17 mouse cellular contexts compared by ENCODE assay signal in genomic region chrX:104488036-104488435, GRCm38 (mm10). TPM values are rescaled to one million over a fixed set of nuclear protein-coding genes. Genes with fewer than 3 reads are reported as not detected.
DNase-seq lines count a peak whose midpoint lies in the region; ATAC-seq and TF ChIP-seq lines count a peak whose summit lies in the region.
"Had no signal": no experiment of that assay in that cellular context is flagged by ENCODE, and none has a peak within 500 bp of the region (broad histone marks: within the 10 kb centered on the region; RNA-seq: fewer than 3 reads in every experiment).

No protein-coding gene starts in this region.

- H3K27ac ChIP-seq in intestine, embryonic 15.5 days: no peak overlapping the region
- H3K27ac ChIP-seq in stomach, postnatal 0 days (replicated peaks): no peak overlapping the region
- no peak overlapping the region for H3K27ac ChIP-seq in hindbrain, embryonic 13.5 days
- H3K27ac ChIP-seq: embryonic facial prominence, embryonic 15.5 days; forebrain, embryonic 15.5 days; limb, embryonic 10.5 days; liver, embryonic 13.5 days had no signal

- no peaks in the 10 kb centered on the region for H3K27me3 ChIP-seq in intestine, embryonic 15.5 days (replicated peaks)
- no peaks in the 10 kb centered on the region for H3K27me3 ChIP-seq in stomach, postnatal 0 days (ENCODE audit: control insufficient read depth, insufficient read depth, low read length)
- H3K27me3 ChIP-seq in hindbrain, embryonic 13.5 days: peaks cover 28% of the 10 kb centered on the region; the same call in 1 of the 2 replicates
- H3K27me3 ChIP-seq: embryonic facial prominence, embryonic 15.5 days; forebrain, embryonic 15.5 days had no signal

- H3K4me3 ChIP-seq in intestine, embryonic 15.5 days (replicated peaks): no peak overlapping the region
- H3K4me3 ChIP-seq in stomach, postnatal 0 days (ENCODE audit: low read depth, low read length): no peak overlapping the region
- H3K4me3 ChIP-seq in hindbrain, embryonic 13.5 days: no peak overlapping the region
- H3K4me3 ChIP-seq: embryonic facial prominence, embryonic 15.5 days; forebrain, embryonic 15.5 days; limb, embryonic 10.5 days; liver, embryonic 13.5 days had no signal

- H3K4me2 ChIP-seq in intestine, embryonic 15.5 days (replicated peaks): no peak overlapping the region
- H3K4me2 ChIP-seq in stomach, postnatal 0 days (replicated peaks; ENCODE audit: low read depth): no peak overlapping the region
- no peak overlapping the region for H3K4me2 ChIP-seq in hindbrain, embryonic 13.5 days
- H3K4me2 ChIP-seq: embryonic facial prominence, embryonic 15.5 days; forebrain, embryonic 15.5 days; liver, embryonic 13.5 days; midbrain, embryonic 11.5 days had no signal

- no peaks in the 10 kb centered on the region for H3K36me3 ChIP-seq in intestine, embryonic 15.5 days
- H3K36me3 ChIP-seq in stomach, postnatal 0 days (ENCODE audit: control insufficient read depth, insufficient read depth, low read length): no peaks in the 10 kb centered on the region
- H3K36me3 ChIP-seq in hindbrain, embryonic 13.5 days: no peaks in the 10 kb centered on the region
- H3K36me3 ChIP-seq: embryonic facial prominence, embryonic 15.5 days; forebrain, embryonic 15.5 days; G1E; limb, embryonic 10.5 days; liver, embryonic 13.5 days had no signal

- peak; percentile 18 for ATAC-seq in activated CD4-positive, CD25-positive, alpha-beta regulatory T cell, adult 4 months
- 0 out of 2 replicates have a peak, but pooled peaks have one; percentile 72 for ATAC-seq in intestine, embryonic 15.5 days
- ATAC-seq in stomach, postnatal 0 days (ENCODE audit: low FRiP score, low TSS enrichment): peak; percentile 56; the same call in 1 of the 2 replicates
- no peak for ATAC-seq in hindbrain, embryonic 13.5 days (ENCODE audit: low FRiP score)
- ATAC-seq: forebrain, embryonic 15.5 days had no signal

- TF ChIP-seq EP300 in stomach, postnatal 0 days (optimal IDR thresholded peaks at IDR 0.05): no peak

- WGBS in intestine, embryonic 15.5 days: 65% methylated on average over 3 of the region's 3 CpGs
- WGBS in stomach, postnatal 0 days: 44% methylated on average over 3 of the region's 3 CpGs
- WGBS in hindbrain, embryonic 13.5 days: 85% methylated on average over 3 of the region's 3 CpGs

- H3K9me3 ChIP-seq in intestine, embryonic 15.5 days: no peaks in the 10 kb centered on the region
- H3K9me3 ChIP-seq in stomach, postnatal 0 days (ENCODE audit: control insufficient read depth, low read length): no peaks in the 10 kb centered on the region
- no peaks in the 10 kb centered on the region for H3K9me3 ChIP-seq in hindbrain, embryonic 13.5 days
- H3K9me3 ChIP-seq: embryonic facial prominence, embryonic 15.5 days; forebrain, embryonic 15.5 days; G1E; limb, embryonic 10.5 days; liver, embryonic 13.5 days had no signal

- no peaks in the 10 kb centered on the region for H3K4me1 ChIP-seq in intestine, embryonic 15.5 days (replicated peaks)
- no peaks in the 10 kb centered on the region for H3K4me1 ChIP-seq in stomach, postnatal 0 days (replicated peaks; ENCODE audit: control insufficient read depth, insufficient read depth)
- H3K4me1 ChIP-seq in hindbrain, embryonic 13.5 days (replicated peaks): no peaks in the 10 kb centered on the region
- H3K4me1 ChIP-seq: embryonic facial prominence, embryonic 15.5 days had no signal

- peak; percentile 10 for DNase-seq in CD4-positive helper T cell, adult 2 months (ENCODE audit: low read depth, low spot score)
- no peak for DNase-seq in stomach, postnatal 0 days (ENCODE audit: low spot score)
- DNase-seq in ovary, postnatal 36 days (ENCODE audit: low spot score): no peak
- DNase-seq in layer of hippocampus, adult 9-11 months: no peak
- DNase-seq: cerebellum, adult 8-10 months; kidney, adult 2 months; kidney, postnatal 25 days; liver, embryonic 13.5 days; thymus, postnatal 4 days had no signal

- H3K9ac ChIP-seq in intestine, embryonic 15.5 days: no peak overlapping the region
- no peak overlapping the region for H3K9ac ChIP-seq in stomach, postnatal 0 days (ENCODE audit: low read length)
- no peak overlapping the region for H3K9ac ChIP-seq in hindbrain, embryonic 13.5 days
- H3K9ac ChIP-seq: embryonic facial prominence, embryonic 15.5 days; forebrain, embryonic 15.5 days; liver, embryonic 13.5 days had no signal

- TF ChIP-seq CTCF in stomach, postnatal 0 days (IDR thresholded peaks at IDR 0.05; ENCODE audit: low read depth): no peak

RNA-seq across cellular contexts. Expression of gene Uprt, which starts 5.4 kb away (rescaled TPM):
- polyA plus RNA-seq in activated CD4-positive, CD25-positive, alpha-beta regulatory T cell, adult 4 months (2017; shearing (Covaris generic)): 1 to 10 TPM; 2.8 to 3.5 TPM
- polyA plus RNA-seq in intestine, embryonic 15.5 days (2015; fragmentation: Nextera tagmentation; extraction: Ambion mirVana): 1.3 and 1.7 TPM in 2 replicates
- polyA plus RNA-seq in stomach, postnatal 0 days (2015; fragmentation: Nextera tagmentation; extraction: Ambion mirVana): 0.57 and 0.64 TPM in 2 replicates
- 1.4 and 1.6 TPM in 2 replicates for polyA plus RNA-seq in hindbrain, embryonic 13.5 days (2015; fragmentation: Nextera tagmentation; extraction: Ambion mirVana)
